Mouse (Mus musculus) CD4-positive, CD25-positive, alpha-beta regulatory T cell, adult 2 months (primary cell): ENCODE results near the gene 2810004N23Rik.

Experiments
- DNase-seq: peaks from one replicate; pipeline ENCODE4 v3.0.0-alpha.2; 2012; ENCODE audit warnings: low read depth, low spot score

Gene 2810004N23Rik

DNA sequence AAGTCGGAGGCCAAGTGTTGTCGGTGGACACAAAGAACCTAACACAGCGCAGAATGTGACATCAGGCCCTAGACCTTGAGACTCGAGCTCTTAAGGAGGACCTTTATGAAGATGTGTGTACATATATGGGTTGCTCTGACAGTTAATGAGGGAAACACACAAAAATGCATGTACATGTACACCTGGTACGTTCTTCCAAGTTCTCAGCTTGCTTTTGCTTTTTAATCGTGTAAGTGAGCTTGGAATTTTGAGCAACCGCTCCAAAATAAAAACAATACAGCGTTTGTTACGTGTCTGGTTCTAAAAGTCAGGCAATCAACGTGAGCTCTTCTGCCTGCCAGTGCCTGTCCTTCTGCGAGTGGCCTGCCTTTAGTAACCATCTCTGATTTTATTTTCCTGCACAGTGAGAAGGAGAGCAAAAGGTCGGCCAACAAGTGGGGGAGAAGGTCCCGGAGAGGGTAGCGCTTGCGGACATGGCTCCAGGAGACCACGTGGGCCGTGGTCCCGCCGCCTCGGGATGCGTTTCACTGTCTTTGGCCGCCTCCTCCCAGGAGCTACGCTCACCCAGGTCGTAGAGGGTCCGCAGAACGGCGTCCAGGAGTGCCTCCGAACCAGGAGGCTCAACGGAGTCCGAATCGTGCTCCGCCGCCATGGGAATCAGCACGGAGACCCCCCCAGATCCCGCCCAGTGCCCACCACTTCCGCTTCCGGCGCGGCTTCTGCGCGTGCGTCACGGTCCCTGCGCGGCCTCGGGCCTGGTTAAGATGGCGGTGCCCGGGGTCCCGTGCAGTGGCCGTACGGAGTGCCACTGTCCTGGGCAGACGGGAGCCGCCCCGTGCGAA, at the start of gene 2810004N23Rik, which contains the start of gene Gnpat:
Gene 2810004N23Rik, minus strand, starts transcription at position 800 of the 842 bp plus-strand sequence.
Gene Gnpat, plus strand, starts transcription at position 713 of the 842 bp plus-strand sequence.
- peak; percentile 94 for DNase-seq

DNA sequence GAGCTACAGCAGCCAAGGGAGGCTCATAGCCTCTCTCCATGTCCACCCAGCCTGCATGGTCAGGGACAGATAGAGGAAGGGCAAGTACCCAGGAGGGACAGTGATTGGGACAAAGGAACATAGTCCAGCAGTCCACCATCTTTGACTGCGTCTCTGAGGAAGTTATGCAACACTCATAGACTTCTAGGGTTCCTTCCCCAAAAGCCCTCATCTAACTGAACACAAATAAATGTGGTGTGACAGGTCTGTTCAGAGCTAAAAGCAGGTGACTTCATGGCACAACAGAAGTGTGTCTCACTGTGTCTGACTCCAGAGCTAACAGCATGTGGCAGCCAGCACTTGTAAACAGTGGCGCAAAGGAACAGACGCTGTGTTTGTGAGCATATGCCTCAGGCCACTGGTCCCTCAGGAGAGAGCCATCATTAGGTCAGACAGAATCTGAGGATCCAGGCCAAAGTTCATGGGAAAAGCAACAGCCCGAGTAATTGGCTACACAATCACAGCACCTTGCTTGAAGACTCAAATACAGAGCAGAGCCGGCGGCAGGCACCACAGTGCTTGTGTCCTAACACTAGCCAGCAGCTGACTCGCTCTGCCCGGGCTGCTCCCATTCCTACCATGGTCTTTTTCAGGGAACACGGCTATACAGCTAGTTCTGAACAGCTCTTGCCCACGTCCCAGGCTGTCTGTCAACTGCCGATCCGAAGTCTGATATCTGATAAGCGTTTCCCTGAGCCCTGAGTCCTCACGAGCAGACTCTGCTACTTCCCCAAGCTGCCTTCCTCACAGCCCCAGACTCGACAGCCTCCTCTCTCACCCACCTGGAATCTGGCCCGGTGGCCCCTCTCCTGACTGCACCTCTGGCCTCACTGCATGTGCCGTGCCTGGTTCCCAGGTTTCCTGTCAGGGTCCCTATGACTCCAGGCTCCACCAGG, 49.3 kb upstream of the 2810004N23Rik start:
- no peak for DNase-seq

- no peak for DNase-seq
Observed at GRCm38 (mm10) chr8:124910349-124910748, 47.4 kb upstream of the 2810004N23Rik start.

DNA sequence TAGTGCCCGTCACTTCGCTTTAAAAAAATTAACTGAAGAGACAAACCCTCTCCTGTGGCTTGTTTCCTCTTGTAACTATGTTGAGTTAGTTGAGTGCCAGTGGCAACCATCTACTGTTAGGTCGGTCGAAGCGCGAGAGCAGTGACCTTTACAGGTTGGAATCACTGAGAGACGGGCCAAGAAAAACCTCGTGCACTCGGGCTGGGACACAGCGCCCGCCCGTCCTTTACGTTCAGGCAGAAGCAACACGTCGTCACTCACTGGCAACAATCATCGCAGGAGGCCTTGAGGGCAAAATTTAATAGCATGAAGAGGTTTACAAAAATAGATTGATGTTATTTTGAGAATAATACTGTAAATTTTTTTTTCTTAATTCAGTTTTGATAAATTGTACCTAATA, 47.0 kb upstream of the 2810004N23Rik start:
- DNase-seq = no peak

DNA sequence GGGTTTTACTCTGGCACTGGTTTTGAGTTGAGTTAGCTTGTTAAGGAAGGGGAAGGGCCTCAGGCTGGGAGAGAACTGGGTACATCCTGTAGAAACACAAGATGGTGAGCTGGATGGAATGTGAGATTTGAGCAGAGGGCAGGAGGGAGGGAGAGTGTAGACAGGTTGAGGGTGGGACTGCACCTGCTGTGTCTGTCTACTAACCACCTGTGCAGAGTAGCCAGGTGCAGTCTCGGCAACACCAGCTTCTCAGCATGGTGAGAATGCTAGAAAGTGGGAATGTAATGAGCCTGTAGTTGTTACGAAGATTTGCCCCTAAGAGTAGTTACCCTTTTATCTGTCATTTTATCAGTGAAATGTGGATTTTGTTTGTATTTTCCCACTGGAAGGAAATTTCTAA, 42.6 kb upstream of the 2810004N23Rik start:
- DNase-seq = no peak

DNA sequence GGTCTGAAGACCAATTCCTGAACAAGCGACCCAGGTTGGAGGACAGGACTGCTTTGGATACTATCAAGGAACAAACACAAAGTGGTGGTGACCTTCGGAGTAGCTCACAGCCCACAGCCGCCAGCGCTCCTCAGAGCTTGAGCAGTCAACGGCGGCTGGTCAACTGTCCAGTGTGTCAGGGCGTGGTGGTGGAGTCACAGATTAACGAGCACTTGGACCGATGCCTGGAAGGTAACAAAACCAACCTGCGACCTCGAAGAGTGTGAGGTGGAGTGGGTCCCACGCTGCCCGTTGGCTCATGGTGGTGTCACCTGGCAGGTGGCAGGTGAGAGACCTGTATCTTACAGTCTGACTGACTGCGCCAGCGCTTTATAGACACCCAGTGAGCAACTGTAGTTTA, 40.3 kb upstream of the 2810004N23Rik start:
- no peak for DNase-seq

DNA sequence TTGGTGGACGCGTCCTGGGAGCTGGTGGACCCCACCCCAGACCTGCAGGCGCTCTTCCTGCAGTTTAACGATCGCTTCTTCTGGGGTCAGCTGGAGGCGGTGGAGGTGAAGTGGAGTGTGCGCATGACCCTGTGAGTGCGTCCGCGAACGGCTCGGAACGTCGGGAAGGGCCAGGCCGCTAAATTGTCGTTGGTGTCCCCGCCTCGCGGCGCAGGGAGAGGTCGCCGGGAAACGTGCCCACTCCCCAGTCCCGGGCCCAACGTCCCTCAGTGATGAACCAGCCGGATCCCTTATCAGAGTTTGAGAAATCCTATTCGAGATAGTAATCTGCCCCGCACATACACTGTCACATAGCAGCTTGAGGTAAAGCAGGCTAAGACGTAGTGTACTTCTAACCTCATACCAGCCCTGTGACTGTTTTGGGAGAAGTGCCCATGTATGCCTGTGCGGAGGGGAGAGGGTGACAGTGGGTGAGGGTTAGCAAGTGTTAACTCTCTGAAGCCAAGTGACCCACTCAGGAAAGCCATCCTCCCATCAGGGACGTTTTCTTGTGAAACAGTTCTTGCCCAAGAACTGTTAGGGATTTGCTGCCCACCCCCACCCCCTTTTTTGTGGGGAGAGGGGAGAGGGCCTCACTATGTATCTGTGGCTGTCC, 35.5 kb upstream of the 2810004N23Rik start:
- DNase-seq = no peak

- peak; percentile 98 for DNase-seq
Observed at GRCm38 (mm10) chr8:124897386-124898250, 34.7 kb upstream of the 2810004N23Rik start, which contains the start of the genes Exoc8 and Sprtn. Exoc8 (minus strand) TSS chr8:124897705. Sprtn (plus strand) TSS chr8:124897886.

DNA sequence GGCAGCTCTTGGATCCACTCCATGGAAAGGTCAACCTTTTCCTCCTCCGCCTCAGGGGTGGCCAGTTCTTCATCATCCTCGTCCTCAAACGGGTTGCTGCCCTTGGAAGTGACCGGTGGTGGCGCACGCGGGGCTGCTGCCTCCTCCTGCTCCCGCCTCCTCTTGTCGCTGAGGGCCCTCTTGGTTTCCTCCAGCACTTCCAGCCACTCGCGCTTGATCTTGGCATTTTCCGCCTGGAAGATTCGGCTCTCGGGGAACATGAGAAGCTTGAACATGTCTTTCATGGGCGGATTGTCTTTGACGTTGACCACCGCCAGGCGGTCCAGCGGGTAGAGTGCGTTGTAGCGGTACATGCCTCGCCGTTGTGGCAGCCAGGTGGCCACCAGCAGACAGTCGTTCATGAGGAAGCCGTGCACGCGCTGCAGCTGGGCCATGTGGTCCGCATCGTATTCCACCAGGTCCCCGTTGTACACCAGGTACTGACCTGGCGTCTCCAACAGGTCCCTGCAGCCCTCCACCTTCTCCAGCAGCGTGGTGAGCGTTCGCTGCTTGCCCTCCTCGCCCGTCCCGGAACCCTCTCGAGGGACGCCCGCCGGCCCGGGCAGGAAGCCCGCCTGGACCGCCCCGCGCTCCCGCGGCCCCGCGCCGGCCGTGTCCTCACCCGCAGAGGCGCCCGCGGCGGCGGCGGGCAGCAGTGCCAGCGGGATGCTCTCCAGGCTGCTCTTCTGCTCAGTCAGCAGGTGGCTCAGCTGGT, 33.9 kb upstream of the 2810004N23Rik start:
- peak; percentile 68 for DNase-seq

DNA sequence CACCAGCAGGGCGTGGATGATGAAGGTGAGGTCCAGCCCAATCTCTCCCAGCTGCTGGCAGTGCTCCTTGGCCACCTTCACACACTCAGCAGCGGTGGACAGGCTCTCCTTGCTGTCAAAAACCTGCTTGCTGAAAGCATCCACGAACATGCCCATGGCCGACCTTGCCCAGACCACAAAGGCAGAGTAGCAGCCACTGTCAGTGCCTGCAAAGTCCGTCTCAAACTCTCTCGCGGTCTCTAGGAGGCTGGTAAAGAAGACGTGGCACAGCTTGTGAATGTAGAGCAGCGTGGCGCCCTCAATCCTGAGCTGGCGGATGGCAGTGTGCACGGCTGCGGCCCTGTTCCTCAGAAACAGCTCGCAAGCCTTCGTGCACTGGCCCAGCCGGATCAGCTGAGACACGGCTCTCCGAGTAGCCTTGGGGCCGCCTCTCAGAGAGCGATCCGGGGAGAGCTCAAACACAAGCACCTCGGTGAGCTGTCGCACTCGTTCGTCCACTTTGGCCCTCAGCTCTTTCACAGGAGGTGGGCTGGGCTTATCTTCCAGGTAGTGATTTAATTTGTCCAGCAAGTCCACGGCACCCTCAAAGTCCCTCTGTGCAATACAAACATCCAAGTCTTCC, 33.2 kb upstream of the 2810004N23Rik start:
- DNase-seq = peak; percentile 3

- no peak for DNase-seq
Observed at GRCm38 (mm10) chr8:124892596-124892995, 29.7 kb upstream of the 2810004N23Rik start.

DNA sequence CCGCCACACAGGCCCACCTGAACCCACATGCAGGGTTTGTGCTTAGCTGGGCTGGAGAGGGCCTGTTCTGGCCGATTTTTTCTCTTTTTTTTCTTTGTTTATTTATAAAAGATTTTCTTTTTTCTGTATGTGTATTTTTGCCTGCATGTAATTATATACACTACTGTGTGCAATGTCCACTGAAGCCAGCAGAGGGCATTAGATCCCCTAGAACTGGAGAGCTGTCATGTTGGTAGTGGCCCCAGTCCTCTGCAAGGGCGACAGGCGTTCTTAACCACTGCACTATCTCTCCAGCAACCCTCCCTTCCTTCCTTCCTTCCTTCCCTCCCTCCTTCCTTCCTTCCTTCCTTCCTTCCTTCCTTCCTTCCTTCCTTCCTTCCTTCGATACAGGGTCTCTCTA, 25.5 kb upstream of the 2810004N23Rik start:
- DNase-seq = peak; percentile 27

- DNase-seq = no peak
Observed at GRCm38 (mm10) chr8:124878946-124879526, 16.1 kb upstream of the 2810004N23Rik start.

- DNase-seq = no peak
Observed at GRCm38 (mm10) chr8:124878141-124878540, 15.2 kb upstream of the 2810004N23Rik start.

- no peak for DNase-seq
Observed at GRCm38 (mm10) chr8:124872690-124873089, 9.8 kb upstream of the 2810004N23Rik start.

DNA sequence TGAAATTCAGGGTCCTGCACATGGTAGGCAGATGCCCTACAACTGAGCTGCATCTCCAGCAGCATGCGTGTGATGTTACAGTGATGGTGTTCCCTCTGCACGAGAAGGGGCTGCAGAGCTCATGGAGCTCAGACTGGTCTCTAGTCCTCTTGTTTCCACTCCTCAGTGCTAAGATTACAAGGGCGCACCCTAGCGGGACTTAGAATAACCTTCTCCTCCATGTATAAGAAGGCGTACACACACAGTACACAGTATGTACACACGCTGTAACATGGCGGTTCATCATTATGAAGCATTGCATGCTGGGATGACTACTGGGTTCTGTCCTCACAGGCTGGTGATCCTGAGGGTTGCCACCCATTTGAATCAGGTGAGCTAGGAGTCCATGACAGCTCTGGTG, 9.2 kb upstream of the 2810004N23Rik start:
- DNase-seq = no peak

- DNase-seq = no peak
Observed at GRCm38 (mm10) chr8:124871474-124871873, 8.6 kb upstream of the 2810004N23Rik start.

DNA sequence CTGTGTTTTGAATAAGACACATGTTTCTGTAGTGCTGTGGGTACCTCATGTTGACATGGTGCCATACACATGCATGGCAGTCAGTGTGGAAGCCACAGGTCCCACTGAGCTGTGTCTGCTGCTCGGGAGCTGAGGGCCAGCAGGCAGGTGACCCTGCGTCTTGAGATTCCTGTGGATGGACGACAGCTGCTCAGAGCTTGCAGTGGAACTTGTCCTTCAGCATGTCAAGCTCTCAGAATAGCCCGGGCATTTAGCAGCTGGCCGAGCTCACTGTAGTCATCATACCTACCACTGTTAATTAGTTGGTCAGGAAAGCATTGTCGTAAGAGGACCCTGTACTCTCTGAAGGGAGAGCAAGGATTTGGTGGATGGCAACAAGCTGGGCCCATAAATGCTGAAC, 6.8 kb upstream of the 2810004N23Rik start:
- no peak for DNase-seq

DNA sequence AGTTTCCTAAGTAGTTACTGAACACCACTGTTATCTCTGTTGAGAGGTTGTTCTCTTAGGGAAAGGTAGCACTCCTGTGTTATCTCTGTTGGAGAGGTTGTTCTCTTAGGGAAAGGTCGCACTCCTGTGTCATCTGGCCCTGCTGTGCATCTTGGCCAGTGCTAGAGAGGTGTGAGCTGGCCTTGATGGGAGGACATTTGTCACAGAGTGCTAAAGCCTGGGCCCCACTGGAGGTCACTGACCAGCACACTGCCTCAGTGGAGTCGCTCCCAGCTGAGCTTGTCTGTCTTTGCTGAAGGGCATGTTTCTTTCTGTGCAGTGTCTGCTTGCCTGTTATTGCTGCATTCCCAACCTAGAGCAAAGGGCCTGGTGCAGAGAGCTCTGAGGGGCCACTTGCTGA, 4.2 kb upstream of the 2810004N23Rik start:
- DNase-seq = no peak
